Mouse (Mus musculus) liver, embryonic 14.5 days (tissue): ENCODE data around the gene Dlat. TPM values are rescaled to one million over a fixed set of nuclear protein-coding genes. Genes with fewer than 3 reads are reported as not detected.
"Not testable (repeated sequence)": the region's sequence is repeated elsewhere in the genome, so short reads cannot be mapped to it uniquely, and the experiment has no call there.

Experiments
- ATAC-seq: fragments of 200-750 bp; cut with Nextera tagmentation; 2 replicates; pipeline ENCODE4 v1.8.0; 2017; ENCODE audit warnings: moderate number of reproducible peaks, mild to moderate bottlenecking, moderate library complexity; ENCODE audit not compliant: insufficient read depth
- DNase-seq, 3 experiments: peaks; one replicate each; pipeline ENCODE4 v3.0.0-alpha.2; 2012 to 2013; ENCODE audit warnings: low read depth in 3 of 3, low spot score in 3 of 3
- H3K27ac ChIP-seq: fragments of 300-500 bp; sonication (generic); 2 replicates; pipeline ENCODE4 v1.5.1; 2014; ENCODE audit warnings: moderate library complexity, mild to moderate bottlenecking, control low read depth, inconsistent platforms
- H3K27me3 ChIP-seq: fragments of 300-500 bp; sonication (generic); 2 replicates; pipeline ENCODE4 v1.6.1; 2014; ENCODE audit warnings: mild to moderate bottlenecking, low read length, moderate library complexity; ENCODE audit not compliant: control insufficient read depth, insufficient read depth
- H3K36me3 ChIP-seq: fragments of 300-500 bp; sonication (generic); replicated peaks from 2 replicates; pipeline ENCODE4 v1.6.1; 2014; ENCODE audit warnings: low read depth; ENCODE audit not compliant: control insufficient read depth, insufficient read depth
- H3K4me1 ChIP-seq, 2 experiments: fragments of 200-500 bp in 1 of 2; fragments of 300-500 bp in 1 of 2; sonication (generic) in 1 of 2; replicated peaks; 2 replicates each; pipeline ENCODE4 v1.6.1; 2012 to 2014; ENCODE audit warnings: antibody characterized with exemption in 1 of 2, inconsistent platforms in 1 of 2, low read length in 1 of 2; ENCODE audit not compliant: control insufficient read depth in 2 of 2, insufficient read depth in 2 of 2
- H3K4me2 ChIP-seq: fragments of 300-500 bp; sonication (generic); 2 replicates; pipeline ENCODE4 v1.6.1; 2014; ENCODE audit warnings: low read depth, mild to moderate bottlenecking, control low read depth, moderate library complexity
- H3K4me3 ChIP-seq, 2 experiments: fragments of 200-500 bp in 1 of 2; fragments of 300-500 bp in 1 of 2; sonication (generic) in 1 of 2; 2 replicates each; pipeline ENCODE4 v1.5.1; 2012 to 2014; ENCODE audit warnings: low read depth in 2 of 2, low read length in 2 of 2, mild to moderate bottlenecking in 2 of 2, control low read depth in 1 of 2, inconsistent platforms in 1 of 2, moderate library complexity in 1 of 2; ENCODE audit not compliant: insufficient read depth in 1 of 2
- H3K9ac ChIP-seq: fragments of 300-500 bp; sonication (generic); replicated peaks from 2 replicates; pipeline ENCODE4 v1.6.1; 2014; ENCODE audit warnings: mild to moderate bottlenecking, control low read depth, moderate library complexity
- H3K9me3 ChIP-seq: fragments of 300-500 bp; sonication (generic); 2 replicates; pipeline ENCODE4 v1.6.1; 2016; ENCODE audit warnings: low read length, mixed read lengths; ENCODE audit not compliant: control insufficient read depth
- CTCF ChIP-seq: IDR thresholded peaks from 2 replicates; pipeline ENCODE4 v1.5.1; 2016; ENCODE audit warnings: antibody characterized with exemption, low read depth, control low read depth
- EP300 ChIP-seq: IDR thresholded peaks from 2 replicates; pipeline ENCODE4 v1.6.1; 2016; ENCODE audit warnings: antibody characterized with exemption, low read depth
- WGBS: fragments of 180-500 bp; shearing (Covaris S2); extraction: QIAGEN DNeasy Blood & Tissue Kit; methylation state at CpG from one replicate; pipeline ENCODE4 v1.1.7; 2014; ENCODE audit not compliant: insufficient replicate concordance; 5-methylcytosine and 5-hydroxymethylcytosine counted together
- polyA plus RNA-seq, 2 experiments: library from polyadenylated mRNA; depleted of rRNA in 1 of 2; stranded (reverse) in 1 of 2; unstranded in 1 of 2; fragments of >200 nt; fragmentation: Nextera tagmentation in 1 of 2; extraction: Ambion mirVana in 1 of 2; gene quantifications; 2 replicates each; pipeline versions ENCODE4 v1.2.1 to v1.2.3; 2012 to 2014

Dlat gene
- polyA plus RNA-seq, 2 experiments = 14.4 to 32.0 TPM

GRCm38 (mm10) chr9:50646826-50647370, 12.7 kb downstream of the Dlat start:
- H3K9ac ChIP-seq = no peak overlapping the region
- no peak overlapping the region for H3K4me2 ChIP-seq
- H3K36me3 ChIP-seq = peaks cover 47% of the 10 kb centered on the region
- H3K9me3 ChIP-seq = no peaks in the 10 kb centered on the region
- WGBS = 78% methylated on average over 10 of the region's 10 CpGs
- no peaks in the 10 kb centered on the region for H3K27me3 ChIP-seq
- ATAC-seq (no peak), DNase-seq (no peak)
- H3K4me1 ChIP-seq = peaks cover 6 to 8% of the 10 kb centered on the region in 2 experiments
- H3K4me3 ChIP-seq = no peak overlapping the region
- H3K27ac ChIP-seq = no peak overlapping the region
- TF ChIP-seq EP300 (no peak), CTCF (no peak)

- Histone ChIP-seq H3K9ac (no peak overlapping the region), H3K36me3 (peaks cover 15% of the 10 kb centered on the region), H3K9me3 (no peaks in the 10 kb centered on the region), H3K4me1 (no peaks in the 10 kb centered on the region; a peak in 1 of 4 replicates), H3K4me2 (no peak overlapping the region), H3K4me3 (no peak overlapping the region), H3K27ac (no peak overlapping the region), H3K27me3 (no peaks in the 10 kb centered on the region)
- 83% methylated on average over 11 of the region's 11 CpGs for WGBS
- TF ChIP-seq EP300 (no peak), CTCF (no peak)
- DNase-seq = no peak
- no peak for ATAC-seq
Observed at GRCm38 (mm10) chr9:50634270-50634669, 25.3 kb downstream of the Dlat start.

GRCm38 (mm10) chr9:50633059-50633458, 26.5 kb downstream of the Dlat start:
- Histone ChIP-seq H3K4me3 (no peak overlapping the region), H3K9me3 (no peaks in the 10 kb centered on the region), H3K27me3 (no peaks in the 10 kb centered on the region), H3K36me3 (peaks cover 15% of the 10 kb centered on the region), H3K9ac (no peak overlapping the region), H3K27ac (no peak overlapping the region), H3K4me2 (no peak overlapping the region), H3K4me1 (no peaks in the 10 kb centered on the region; a peak in 1 of 4 replicates)
- WGBS = 46% methylated on average over 2 of the region's 2 CpGs
- ATAC-seq (no peak), DNase-seq (no peak)
- TF ChIP-seq CTCF (peak; percentile 56), EP300 (no peak)

- Histone ChIP-seq H3K36me3 (peaks cover 13% of the 10 kb centered on the region), H3K4me3 (no peak overlapping the region), H3K27me3 (no peaks in the 10 kb centered on the region), H3K4me1 (no peaks in the 10 kb centered on the region; a peak in 1 of 4 replicates), H3K9me3 (no peaks in the 10 kb centered on the region), H3K27ac (no peak overlapping the region), H3K4me2 (no peak overlapping the region), H3K9ac (no peak overlapping the region)
- DNase-seq (no peak), ATAC-seq (no peak)
- 69% methylated on average over 6 of the region's 6 CpGs for WGBS
- TF ChIP-seq EP300 (no peak), CTCF (peak; percentile 15; the same call in 1 of the 2 replicates)
Observed at GRCm38 (mm10) chr9:50632016-50632688, 27.4 kb downstream of the Dlat start.

GRCm38 (mm10) chr9:50630903-50631302, 28.7 kb downstream of the Dlat start:
- H3K4me2 ChIP-seq, H3K27me3 ChIP-seq, H3K36me3 ChIP-seq, H3K4me3 ChIP-seq, H3K4me1 ChIP-seq, H3K9me3 ChIP-seq, H3K9ac ChIP-seq, ATAC-seq, H3K27ac ChIP-seq, DNase-seq: not testable (repeated sequence)
- 73% methylated on average over 6 of the region's 8 CpGs for WGBS
